Mouse (Mus musculus) MN1 (cell line): ENCODE data around the gene Faf2.

Experiments
- DNase-seq: peaks from one replicate; pipeline ENCODE4 v3.0.0-alpha.2; 2016; ENCODE audit warnings: low spot score

The Faf2 gene

GRCm38 (mm10) chr13:54681291-54681690, 59.7 kb downstream of the Faf2 start:
- DNase-seq, result no peak

GRCm38 (mm10) chr13:54683301-54683700, 61.7 kb downstream of the Faf2 start:
- DNase-seq, result peak; percentile 61

GRCm38 (mm10) chr13:54684140-54684896, 62.7 kb downstream of the Faf2 start:
- DNase-seq, result no peak

GRCm38 (mm10) chr13:54685174-54685573, 63.6 kb downstream of the Faf2 start:
- DNase-seq, result peak; percentile 65

GRCm38 (mm10) chr13:54686139-54687053, 64.8 kb downstream of the Faf2 start:
- DNase-seq, result no peak

GRCm38 (mm10) chr13:54687096-54687495, 65.5 kb downstream of the Faf2 start:
- DNase-seq, result peak; percentile 73

GRCm38 (mm10) chr13:54687575-54688424, 66.2 kb downstream of the Faf2 start:
- peak; percentile 97 for DNase-seq

GRCm38 (mm10) chr13:54690151-54690740, 68.7 kb downstream of the Faf2 start:
- no peak for DNase-seq

GRCm38 (mm10) chr13:54691737-54692136, 70.2 kb downstream of the Faf2 start:
- no peak for DNase-seq

- no peak for DNase-seq
Measured at GRCm38 (mm10) chr13:54692711-54693557, 71.3 kb downstream of the Faf2 start.

- DNase-seq, result peak; percentile 99
Measured at GRCm38 (mm10) chr13:54693558-54694347, 72.2 kb downstream of the Faf2 start, which contains the start of gene Rnf44. Gene Rnf44, minus strand, starts transcription at chr13:54693907.

- peak; percentile 91 for DNase-seq
Measured at GRCm38 (mm10) chr13:54694348-54695060, 72.9 kb downstream of the Faf2 start.

- DNase-seq, result no peak
Measured at GRCm38 (mm10) chr13:54695479-54696230, 74.1 kb downstream of the Faf2 start.

GRCm38 (mm10) chr13:54701243-54701642, 79.7 kb downstream of the Faf2 start, which contains the start of gene Cdhr2:
Gene Cdhr2, plus strand, starts transcription at chr13:54701461.
- no peak for DNase-seq

- DNase-seq, result no peak
Measured at GRCm38 (mm10) chr13:54702507-54702906, 80.9 kb downstream of the Faf2 start.

GRCm38 (mm10) chr13:54704890-54705289, 83.3 kb downstream of the Faf2 start:
- no peak for DNase-seq

- no peak for DNase-seq
Measured at GRCm38 (mm10) chr13:54710866-54711265, 89.3 kb downstream of the Faf2 start.
